Mouse (Mus musculus) adrenal gland, postnatal 4 days (tissue): ENCODE data around the gene Kat5. TPM values are rescaled to one million over a fixed set of nuclear protein-coding genes. Genes with fewer than 3 reads are reported as not detected.

ENCODE experiments used
- DNase-seq, 2 experiments: peaks; one replicate each; pipeline ENCODE4 v3.0.0; 2021 to 2022; ENCODE audit warnings: low spot score in 2 of 2, mixed read lengths in 2 of 2
- total RNA-seq, 2 experiments: library from RNA; stranded (reverse); gene quantifications; 2 replicates each; pipeline ENCODE4 v1.2.3; 2021

Gene Kat5
- total RNA-seq, 2 experiments from 2014 or later = 69.0 to 83.1 TPM

DNA sequence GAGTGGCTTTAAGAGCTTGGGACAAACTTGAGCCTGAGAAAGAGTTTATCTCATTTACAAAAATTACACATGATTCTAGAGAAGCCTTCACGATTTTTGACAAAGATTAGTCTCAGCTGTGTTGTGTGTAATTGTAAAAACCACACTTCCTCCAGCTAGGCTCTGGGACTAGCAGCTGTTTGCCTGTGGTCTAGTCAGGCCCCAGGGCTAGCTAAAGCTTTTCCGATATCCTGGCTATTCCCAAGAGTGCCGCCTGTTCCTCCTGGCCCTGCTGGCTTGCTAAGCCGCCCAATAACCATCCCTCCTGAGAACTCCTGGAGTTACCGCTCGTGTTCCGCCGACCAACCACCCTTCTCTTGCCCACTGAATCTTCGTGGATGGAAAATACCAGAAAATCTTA is 22.1 kb upstream of the Kat5 start:
- no peak for DNase-seq

DNA sequence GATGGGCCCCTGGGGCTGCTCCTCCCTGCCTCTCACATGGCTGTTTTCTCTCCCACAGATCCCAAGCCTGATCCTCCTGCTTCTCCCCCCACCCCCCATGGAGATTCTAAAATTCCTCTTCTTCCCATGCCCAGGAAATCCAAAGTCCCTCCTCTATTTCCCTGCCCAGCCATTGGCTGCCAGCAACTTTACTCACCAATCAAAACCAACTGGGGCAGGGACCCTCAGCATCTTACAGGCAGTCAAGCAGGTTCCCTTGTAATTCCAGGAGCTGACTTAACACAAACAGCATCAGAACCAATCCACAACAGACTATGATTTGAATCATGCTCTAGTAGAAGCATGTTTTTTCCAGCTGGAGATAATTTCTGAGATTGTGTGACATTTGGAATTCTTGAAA is 19.9 kb upstream of the Kat5 start:
- no peak for DNase-seq

DNA sequence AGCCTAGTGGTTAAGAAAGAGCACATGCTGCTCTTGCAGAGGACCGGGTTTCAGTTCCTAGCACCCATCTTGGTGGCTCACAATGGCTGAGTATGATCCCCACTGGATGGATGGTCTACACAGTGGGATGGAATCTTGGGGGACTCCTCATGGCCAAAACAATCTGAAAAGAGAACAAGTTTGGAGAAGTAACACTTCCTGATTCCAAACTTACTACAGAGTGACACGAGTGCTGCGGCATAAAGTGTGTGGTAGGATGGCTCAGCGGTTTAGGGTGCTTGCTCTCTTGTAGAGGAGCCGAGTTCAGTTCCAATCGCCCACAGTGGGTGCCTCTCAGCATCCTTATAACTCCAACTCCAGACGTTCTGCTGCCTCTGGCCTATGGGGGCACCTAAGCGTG is 15.3 kb upstream of the Kat5 start:
- no peak for DNase-seq

DNA sequence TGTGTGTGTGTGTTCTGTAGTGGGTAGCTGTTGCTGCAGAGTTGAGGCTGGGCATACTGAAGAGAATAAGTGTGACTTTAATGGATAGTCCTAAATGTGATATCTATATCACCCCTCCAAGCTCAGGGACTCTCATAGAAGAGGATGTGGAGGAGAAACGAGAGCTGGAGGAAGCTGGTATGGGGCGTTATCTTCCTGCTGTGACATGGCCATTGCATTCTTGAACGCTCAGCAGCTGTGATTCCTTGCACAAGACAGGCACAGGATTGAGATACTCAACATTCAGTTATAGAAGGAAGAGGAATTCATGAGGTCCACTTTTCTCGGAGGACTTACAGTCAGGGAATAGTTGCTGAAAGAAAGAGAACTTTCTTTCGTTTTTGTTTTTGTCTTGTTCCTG is 11.8 kb upstream of the Kat5 start:
- DNase-seq = no peak

DNA sequence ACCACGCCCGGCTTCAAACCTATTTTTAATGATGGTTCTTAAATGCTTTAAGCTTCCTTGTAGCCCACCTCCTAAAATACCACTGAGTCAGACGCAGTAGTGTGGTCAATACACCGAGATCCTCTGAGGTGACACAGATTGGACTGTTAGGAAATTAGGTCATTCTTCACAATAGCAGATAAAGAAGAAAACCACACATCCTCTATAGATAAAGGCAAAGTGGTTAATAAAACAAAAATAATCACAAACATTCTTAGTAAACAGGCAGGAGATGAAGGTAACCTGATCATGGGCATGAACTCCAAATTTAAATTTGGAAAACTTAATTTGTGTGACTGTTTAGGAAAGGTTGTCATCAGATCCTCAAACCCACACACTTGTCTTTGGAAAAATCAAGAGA is 10.0 kb upstream of the Kat5 start:
- DNase-seq = no peak

DNA sequence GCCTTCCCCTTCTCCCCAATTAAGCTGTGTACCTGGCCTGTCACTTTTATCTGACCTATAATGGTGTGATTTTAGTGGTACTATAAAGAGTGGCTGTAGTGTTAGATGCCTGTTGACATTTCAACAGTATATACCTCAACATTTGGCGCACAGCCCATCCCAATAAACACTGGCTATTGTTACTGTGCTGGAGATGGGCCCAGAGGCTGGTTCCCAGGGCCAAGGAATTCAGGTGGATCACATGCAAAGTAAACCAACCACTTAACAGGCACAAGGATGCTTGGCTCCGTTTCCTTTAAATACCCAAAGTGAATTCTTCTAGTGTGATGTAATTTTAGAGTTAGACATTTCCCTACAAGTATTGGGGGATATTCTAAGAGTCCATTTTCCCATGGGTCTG is 4.9 kb upstream of the Kat5 start:
- no peak for DNase-seq

DNA sequence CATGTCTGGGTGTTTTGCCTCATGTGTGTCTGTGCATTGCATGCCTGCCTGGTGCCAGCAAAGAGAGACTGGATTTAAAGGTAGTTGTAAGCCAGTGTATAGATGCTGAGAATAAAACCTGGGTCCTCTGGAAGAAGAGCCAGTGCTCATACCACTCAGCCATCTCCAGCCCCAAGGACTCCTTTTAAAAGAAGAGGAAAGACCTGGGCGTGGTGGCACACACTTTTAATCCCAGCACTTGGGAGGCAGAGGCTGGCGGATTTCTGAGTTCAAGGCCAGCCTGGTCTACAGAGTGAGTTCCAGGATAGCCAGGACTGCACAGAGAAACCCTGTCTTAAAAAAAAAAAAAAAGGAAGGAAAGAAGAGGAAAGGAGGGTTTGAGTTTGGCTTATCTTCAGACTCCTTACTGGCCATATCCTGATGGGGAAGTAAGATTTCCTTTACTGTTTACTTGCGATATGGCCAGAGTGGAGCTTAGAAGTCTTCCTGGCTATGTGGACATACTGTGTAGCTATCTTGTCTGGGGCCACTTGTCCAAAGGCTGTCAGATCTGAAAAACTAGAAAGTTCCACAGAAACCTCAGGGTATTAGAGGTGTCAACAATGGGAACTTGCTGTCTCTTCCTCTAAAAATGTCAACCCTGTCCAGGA is 2.9 kb upstream of the Kat5 start:
- DNase-seq = no peak

DNA sequence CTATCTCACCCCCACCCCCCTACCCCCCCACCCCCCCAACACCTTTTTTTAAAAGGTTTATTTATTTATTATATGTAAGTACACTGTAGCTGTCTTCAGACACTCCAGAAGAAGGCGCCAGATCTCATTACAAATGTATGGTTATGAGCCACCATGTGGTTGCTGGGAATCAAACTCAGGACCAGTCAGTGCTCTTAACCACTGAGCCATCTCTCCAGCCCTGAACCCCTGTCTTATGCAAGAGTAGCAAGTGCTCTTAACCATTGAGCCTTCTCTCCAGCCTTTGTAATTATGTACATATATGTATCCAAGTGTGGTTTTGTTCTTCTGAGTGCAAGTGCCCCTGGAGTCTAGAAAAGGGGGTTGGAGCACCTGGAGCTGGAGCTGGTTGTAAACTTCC is 1.9 kb upstream of the Kat5 start:
- no peak for DNase-seq

DNA sequence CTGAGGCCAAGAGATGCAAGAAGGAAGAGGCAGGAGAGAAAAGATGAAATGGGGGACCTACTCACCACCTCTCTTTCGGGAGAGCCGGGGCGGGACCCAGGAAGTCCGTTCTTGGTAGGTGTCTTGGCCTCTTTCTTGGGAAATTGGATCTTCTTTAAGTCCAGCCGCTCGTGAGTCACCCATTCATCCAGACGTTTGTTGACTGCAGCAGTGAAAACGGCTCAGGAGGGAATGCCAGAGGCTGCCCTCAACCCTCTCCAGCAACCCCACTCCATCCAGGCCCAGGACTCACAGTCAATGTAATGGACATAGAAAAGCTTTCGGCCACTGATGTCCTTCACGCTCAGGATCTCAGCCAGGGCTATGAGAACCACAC is 878 bp downstream of the Kat5 start:
- no peak for DNase-seq

DNA sequence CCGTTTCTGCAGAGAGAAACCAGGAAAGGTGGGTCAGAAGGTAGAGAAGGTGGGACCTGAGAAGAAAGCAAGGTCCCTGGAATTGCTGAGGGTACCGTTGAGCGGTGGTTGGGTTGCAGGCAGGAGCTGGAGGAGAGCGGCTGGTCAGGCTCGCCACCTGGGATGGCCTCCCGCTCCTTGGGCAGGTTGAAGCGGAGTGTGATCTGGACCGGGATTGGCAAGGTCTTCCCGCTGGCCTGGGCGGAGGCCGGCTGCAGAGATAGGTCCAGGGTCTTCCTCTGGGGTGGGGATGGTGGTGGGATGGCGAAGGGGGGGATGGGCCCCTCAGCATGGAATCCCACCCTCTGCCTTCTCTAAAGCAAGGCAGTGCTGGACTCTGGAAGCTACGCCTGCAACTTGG is 1.3 kb downstream of the Kat5 start:
- DNase-seq = no peak

DNA sequence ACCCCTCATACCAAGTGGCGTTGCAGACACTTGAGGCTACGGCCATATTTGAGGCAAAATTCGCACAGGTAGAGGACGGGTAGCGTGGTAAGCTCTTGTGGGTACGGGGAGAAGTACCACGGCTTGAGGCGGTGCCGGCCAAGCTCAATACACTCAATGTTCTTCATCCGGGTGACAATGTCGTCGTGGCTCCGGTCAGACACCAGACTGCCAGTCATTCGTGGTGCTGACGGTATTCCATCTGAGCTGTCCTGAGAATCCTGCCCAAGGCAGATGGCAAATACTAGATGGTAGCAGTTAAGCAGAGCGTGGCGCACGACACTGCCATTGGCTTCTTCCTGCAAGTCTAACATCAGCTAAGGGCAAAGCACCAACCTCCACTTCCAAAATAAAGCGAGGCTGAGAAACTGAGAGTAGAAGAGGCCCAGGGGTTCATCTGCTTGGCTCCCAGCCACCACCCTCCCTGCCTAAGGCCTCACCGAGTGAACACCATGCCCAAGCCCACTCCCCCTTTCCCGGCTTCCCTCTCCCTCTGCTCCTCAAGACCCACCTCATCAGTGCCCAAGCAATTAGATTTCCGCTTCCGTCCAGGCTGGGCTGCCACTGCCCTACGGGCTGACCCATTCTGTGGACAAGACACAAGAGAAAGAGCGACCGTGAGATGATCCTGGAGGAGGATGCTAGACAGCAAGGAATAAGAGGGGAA is 2.2 kb downstream of the Kat5 start:
- DNase-seq = no peak

DNA sequence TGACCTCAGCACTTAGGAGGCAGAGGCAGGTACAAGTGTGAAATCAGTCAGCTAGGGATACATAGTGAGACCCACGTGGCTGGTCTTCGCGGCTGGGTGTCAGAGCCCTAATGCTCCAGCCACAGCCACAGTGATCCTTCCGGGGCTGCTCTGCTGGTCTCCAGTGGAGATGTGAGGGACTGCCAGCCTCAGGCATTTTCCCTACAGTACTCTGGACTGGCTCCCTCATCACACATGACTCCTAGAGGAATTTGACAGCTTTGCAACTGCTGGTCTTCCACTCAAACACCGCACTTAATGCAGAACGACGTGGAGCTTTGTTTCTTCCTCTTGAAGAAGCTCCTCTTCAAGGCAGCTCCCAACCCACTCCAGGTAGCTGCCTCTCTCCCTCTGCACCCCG is 3.8 kb downstream of the Kat5 start:
- no peak for DNase-seq

DNA sequence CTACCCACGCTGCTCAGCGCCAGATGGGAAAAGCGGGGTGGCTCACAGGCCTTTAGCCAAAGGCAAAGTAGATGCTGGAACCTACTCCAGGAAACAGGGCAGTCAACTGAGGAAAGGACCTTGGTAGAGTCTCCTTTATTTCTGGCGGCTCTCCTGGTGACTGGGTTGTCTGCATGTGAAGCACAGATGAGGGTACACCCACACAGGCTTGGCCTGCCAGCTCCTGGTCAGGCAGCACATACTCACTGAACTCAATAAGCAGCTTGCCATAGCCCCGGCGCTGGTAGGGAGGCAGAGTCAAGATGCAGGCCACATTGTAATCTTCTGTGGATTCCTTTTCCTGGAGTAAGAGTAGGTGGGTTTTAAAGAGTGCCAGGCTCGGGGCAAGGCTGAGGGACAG is 4.9 kb downstream of the Kat5 start:
- DNase-seq = no peak

DNA sequence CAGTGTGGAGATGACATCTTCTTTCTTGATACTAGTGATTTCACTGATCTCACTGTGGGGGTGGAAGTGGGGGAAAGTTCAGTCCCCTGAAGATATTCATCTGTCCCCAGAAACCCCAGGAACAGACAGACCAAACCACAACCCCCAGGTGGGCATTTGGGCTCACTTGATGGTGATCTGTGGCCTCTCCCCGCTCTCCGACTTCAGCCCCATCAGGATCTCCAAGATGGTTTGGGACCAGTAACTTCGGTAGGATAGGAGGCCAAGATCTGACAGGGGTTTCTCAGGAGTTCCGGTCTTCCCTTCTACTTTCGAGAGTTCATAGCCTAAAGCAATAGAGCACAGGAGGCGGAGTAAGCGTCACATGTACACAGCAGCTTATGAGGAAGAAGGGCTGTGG is 6.4 kb downstream of the Kat5 start:
- no peak for DNase-seq

DNA sequence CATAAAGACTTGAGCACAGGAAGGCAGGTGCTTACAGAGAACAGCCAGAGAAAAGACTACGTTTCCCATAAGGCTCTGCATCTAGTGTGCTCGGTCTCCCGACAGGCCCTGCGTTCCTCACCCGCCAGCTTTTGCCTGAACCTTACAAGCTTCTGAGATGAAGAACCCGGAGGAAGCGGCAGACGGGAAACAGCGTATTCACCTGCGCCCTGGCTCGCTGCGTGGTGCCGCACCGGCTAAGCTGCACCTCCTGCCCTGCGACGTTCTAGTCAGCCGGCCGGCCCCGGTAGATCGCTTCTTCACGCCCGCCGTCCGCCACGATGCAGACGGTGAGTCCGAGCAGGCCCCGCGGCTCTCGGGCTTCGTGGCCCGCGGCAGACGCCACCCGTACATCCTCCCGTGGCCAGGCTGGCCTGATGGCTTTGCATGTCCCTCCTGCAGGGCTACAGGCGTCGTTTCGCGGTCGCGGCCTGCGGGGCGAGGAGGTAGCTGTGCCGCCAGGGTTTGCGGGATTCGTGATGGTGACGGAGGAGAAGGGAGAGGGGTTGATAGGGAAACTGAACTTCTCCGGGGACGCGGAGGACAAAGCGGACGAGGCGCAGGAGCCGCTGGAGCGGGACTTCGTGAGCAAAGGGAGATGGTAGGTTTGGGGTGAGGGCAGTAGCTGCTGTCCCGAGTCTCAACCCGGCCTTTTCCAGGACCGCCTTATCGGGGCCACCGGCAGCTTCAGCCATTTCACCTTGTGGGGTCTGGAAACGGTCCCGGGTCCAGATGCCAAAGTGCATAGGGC is 8.1 kb downstream of the Kat5 start, which contains the start of gene Rnaseh2c:
TSS of gene Rnaseh2c (plus strand) at position 122 of the 790 bp plus-strand sequence.
- peak; percentile 23 to 49 for DNase-seq

DNA sequence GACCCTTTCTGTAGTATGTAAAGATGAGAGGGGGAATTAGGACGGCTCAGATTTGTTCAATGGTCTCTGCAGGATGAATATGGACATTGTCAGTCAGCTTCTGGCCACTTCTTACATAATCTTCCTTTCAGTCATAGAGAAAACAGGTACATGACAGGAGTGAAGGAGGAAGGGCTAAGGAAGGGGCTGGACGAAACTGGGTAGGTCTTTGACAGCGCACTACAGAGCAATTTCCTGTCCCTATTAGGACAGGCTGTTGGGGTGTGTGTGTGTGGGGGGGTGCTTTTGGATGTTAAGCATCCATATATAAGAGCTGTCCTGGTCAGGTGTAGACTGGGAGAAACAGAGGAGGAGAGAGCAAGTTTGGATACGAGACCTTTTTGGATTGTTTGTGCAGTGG is 10.8 kb downstream of the Kat5 start:
- no peak for DNase-seq

DNA sequence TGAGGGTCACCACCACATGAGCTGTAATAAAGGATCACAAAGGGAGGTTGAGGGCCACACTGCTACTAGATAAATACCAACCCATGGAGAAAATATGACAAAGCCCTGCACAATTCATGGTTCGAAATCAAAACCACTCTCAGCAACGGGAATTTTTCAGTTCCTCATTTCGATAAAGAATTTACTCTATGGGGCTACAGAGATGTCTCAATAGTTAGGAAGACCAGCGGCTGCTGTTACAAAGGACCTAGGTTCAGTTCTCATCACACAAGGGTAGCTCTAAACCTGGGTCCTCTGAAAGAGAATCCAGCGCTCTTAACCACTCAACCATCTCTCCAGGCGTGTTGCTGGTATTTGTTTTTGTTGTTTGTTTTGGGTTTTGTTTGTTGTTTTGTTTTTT is 18.1 kb downstream of the Kat5 start:
- no peak for DNase-seq

DNA sequence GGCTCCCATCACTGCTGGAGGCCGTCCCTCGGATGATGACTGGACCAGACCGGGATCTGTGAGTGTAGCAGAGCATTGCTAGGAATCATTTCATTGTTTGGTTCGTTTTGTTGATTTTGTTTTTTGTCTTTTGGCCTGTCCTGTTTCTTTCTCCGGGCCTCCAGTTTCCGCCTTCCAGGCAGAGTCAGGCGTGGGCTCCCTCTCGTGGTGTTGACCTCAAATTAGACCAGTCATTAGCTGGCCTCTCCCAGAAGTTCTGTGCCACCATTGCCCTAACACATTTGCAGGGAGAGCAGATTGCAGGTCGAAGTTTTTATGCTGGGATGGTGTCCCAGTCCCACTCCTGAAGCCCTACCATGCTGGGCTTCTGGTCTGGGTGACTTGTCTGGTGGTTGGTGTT is 20.9 kb downstream of the Kat5 start:
- no peak for DNase-seq

DNA sequence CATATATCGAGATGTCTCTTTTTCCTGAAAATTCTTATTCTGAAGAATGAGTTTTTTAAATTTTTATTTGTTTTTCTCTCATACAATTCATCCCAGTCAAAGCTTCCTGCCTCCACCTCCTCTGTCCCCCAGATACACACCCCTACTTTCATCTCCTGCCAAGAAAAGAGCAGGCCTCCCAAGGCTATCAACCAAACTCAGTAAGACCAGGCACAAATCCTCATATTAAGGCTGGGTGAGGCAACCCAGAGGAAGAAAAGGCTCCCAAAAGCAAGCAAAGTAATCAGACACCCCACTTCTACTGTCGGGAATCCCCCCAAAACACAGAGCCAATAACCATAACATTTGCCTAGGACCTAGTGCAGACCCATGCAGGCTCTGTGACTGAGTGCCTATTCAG is 28.0 kb downstream of the Kat5 start:
- no peak for DNase-seq

DNA sequence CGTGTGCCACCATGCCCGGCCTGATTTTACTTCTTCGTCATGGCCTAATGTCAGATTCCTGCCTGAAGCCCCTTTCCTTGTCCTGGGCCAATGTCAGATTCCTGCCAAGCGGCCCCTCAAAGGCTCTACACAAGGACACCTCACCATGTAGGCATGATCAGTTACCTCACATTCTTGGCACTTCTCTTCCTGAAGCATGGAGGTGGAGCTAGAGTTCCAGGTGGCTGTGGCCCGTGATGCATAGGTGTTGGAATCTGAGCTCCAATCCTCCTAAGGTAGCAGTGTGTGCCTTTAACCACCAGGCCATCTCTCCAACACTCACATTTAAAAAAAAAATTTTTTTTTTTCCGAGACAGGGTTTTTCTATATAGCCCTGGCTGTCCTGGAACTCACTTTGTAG is 29.3 kb downstream of the Kat5 start:
- DNase-seq = no peak

DNA sequence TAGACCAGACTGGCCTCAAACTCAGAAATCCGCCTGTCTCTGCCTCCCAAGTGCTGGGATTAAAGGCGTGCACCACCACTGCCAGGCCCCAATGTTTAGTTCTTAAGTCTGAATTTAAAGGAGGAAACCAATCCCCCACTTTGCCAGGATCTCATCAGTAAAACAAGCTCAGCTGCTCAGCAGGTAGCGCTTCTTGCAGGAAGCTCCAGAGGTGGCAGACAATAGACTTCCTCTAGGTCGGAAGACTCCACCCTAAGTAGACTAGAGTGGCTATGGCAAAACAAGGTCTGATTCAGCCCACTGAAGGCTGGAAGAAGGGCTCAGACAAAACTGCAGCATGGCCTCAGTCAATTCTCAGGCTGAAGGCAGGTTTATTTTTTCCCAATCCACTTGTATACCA is 30.1 kb downstream of the Kat5 start:
- DNase-seq = no peak

DNA sequence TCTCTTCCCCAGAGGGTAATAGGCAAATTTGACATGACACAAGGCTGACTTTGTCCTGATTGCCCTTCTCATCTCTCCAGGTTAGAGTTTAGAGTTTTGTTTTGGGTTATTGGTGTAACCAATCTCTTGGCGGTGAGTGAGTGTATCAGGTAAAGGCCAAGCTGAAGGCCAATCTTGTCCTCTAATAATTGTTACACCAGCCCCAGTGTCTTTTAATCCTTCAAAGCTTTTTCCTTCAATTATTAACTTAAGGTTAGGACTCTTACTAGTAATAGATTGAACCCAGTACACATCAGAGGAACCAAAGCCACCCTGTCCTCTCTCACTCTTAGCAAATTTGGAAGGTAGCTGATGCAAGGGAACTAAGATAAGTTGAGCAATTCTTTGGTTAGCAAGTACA is 34.7 kb downstream of the Kat5 start:
- no peak for DNase-seq
